Mouse (Mus musculus) naive thymus-derived CD4-positive, alpha-beta T cell, adult 5 months (primary cell): ENCODE results near the gene Pigw. TPM values are rescaled to one million over a fixed set of nuclear protein-coding genes. Genes with fewer than 3 reads are reported as not detected.

ENCODE experiments used
- polyA plus RNA-seq: library from polyadenylated mRNA; unstranded; fragments of 100-300 nt; shearing (Covaris generic); gene quantifications from one replicate; pipeline ENCODE4 v1.2.1, GENCODE M21; 2017

Gene Pigw
- 4.5 TPM for polyA plus RNA-seq

GRCm38 (mm10) chr11:84879772-84880464 is at the start of gene Pigw, which contains the start of gene Myo19:
Gene Pigw (minus strand): TSS chr11:84880285.
Gene Myo19 (plus strand): TSS chr11:84880148.

GRCm38 (mm10) chr11:84916053-84916702 is 36.1 kb upstream of the Pigw start, which contains the start of gene Znhit3:
Gene Znhit3 (minus strand): TSS chr11:84916366.

GRCm38 (mm10) chr11:84870337-84871043 is 9.6 kb downstream of the Pigw start, which contains the start of gene Ggnbp2:
Gene Ggnbp2 (minus strand): TSS chr11:84870817.

GRCm38 (mm10) chr11:84828516-84829399 is 51.3 kb downstream of the Pigw start, which contains the start of gene Dhrs11:
Gene Dhrs11 (minus strand): TSS chr11:84828994.

Other genes with a start within 250 kb of the Pigw start
- 39.7 TPM for gene Mrm1, start 60.8 kb downstream of the Pigw start, polyA plus RNA-seq
- gene Dhrs11, start 51.3 kb downstream of the Pigw start, polyA plus RNA-seq: 20.3 TPM
- gene Ggnbp2, start 9.5 kb downstream of the Pigw start, polyA plus RNA-seq: 157 TPM
- gene Myo19, start 137 bp downstream of the Pigw start, polyA plus RNA-seq: 1.7 TPM
- 33.2 TPM for gene Znhit3, start 36.1 kb upstream of the Pigw start, polyA plus RNA-seq
- not detected for gene Car4, start 77.5 kb upstream of the Pigw start, polyA plus RNA-seq